Mouse (Mus musculus): ENCODE data around the gene Gm7942. TPM values are rescaled to one million over a fixed set of nuclear protein-coding genes. Genes with fewer than 3 reads are reported as not detected.
"Not testable (repeated sequence)": the region's sequence is repeated elsewhere in the genome, so short reads cannot be mapped to it uniquely, and the experiment has no call there.

Gene Gm7942
- total RNA-seq (2021): not detected

DNA sequence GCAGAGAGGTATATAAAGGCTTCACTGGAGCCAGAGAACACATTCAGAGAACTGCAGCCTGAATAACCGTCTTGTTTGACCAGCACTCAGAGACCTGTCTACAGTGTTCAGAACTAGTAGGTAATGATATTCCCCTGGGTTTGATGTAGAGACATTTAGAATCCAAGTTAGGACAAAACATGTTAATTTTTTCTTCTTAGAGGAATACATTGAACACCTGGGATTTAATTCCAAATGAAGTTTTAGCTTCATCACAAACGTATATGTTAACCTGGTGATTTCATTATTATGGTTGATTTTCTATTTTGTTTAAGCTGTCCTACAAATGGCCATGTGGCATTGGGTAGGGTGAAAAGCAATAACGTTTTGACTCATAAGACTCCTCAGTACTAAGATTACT, at the start of gene Gm7942:
Gm7942 (plus strand) TSS at position 301 of the 400 bp plus-strand sequence.
- DNase-seq; intact Hi-C loops (cut with DNase I): not testable (repeated sequence)

Other genes starting within 250 kb of the Gm7942 start
- gene Gm3183, start 241.5 kb upstream of the Gm7942 start, total RNA-seq (2021): not detected
- gene Gm6367, start 118.3 kb upstream of the Gm7942 start, total RNA-seq (2021): not detected
- gene Gm16513, start 75.7 kb downstream of the Gm7942 start, total RNA-seq (2021): not detected
- gene Gm10424, start 165.8 kb downstream of the Gm7942 start, total RNA-seq (2021): not detected
- not detected for gene Gm3259, start 199.0 kb downstream of the Gm7942 start, total RNA-seq (2021)

All from heart, postnatal 36 days (tissue).